Mouse (Mus musculus) adrenal gland, adult 18-20 months (tissue): ENCODE measurements around the gene Wdr83os. TPM values are rescaled to one million over a fixed set of nuclear protein-coding genes. Genes with fewer than 3 reads are reported as not detected.
"Not testable (repeated sequence)": the region's sequence is repeated elsewhere in the genome, so short reads cannot be mapped to it uniquely, and the experiment has no call there.

ENCODE experiments used
- DNase-seq, 2 experiments: peaks; one replicate each; pipeline ENCODE4 v3.0.0; 2021 to 2022; ENCODE audit warnings: low spot score in 2 of 2
- microRNA-seq, 2 experiments: library from miRNA; unstranded; fragments of <30 nt; microRNA quantifications; one replicate each; pipeline ENCODE4 v1.2.0; 2021; ENCODE audit warnings: borderline number of aligned reads in 2 of 2
- total RNA-seq, 2 experiments: library from RNA; stranded (reverse); gene quantifications; 1 replicate in 1 of 2; 2 replicates in 1 of 2; pipeline ENCODE4 v1.2.3; 2021

Wdr83os gene
- total RNA-seq, 2 experiments from 2014 or later = 72.6 to 87.7 TPM

- no peak for DNase-seq
These were observed 32.7 kb downstream of the Wdr83os start for GRCm38 (mm10) chr8:85113241-85113640.

- DNase-seq = no peak
These were observed 35.0 kb downstream of the Wdr83os start for GRCm38 (mm10) chr8:85115501-85115900.

GRCm38 (mm10) chr8:85116984-85117383, 36.4 kb downstream of the Wdr83os start:
- DNase-seq = no peak

GRCm38 (mm10) chr8:85119052-85119981, 38.8 kb downstream of the Wdr83os start:
- DNase-seq = peak; percentile 74

GRCm38 (mm10) chr8:85120251-85120650, 39.7 kb downstream of the Wdr83os start:
- not testable (repeated sequence) for DNase-seq

- no peak for DNase-seq
These were observed 42.5 kb downstream of the Wdr83os start, which contains the start of gene Zfp791 for GRCm38 (mm10) chr8:85122995-85123394. Gene Zfp791 (minus strand): TSS chr8:85123095.

GRCm38 (mm10) chr8:85123691-85124090, 43.2 kb downstream of the Wdr83os start:
- no peak for DNase-seq

Small RNAs within 50 kb of the gene (microRNA-seq; reads per million reads assigned to microRNA genes)
- gene Gm23388 (0 to 1.4 reads per million in 2 experiments), gene Mir7070 (0 reads per million in 2 experiments)

Other genes with a start within 250 kb of the Wdr83os start
- gene Gadd45gip1, start 249.2 kb upstream of the Wdr83os start, total RNA-seq = 10 to 100 TPM; 62.0 to 71.1 TPM
- 100 to 1,000 TPM; 109 to 113 TPM for gene Rad23a, start 240.1 kb upstream of the Wdr83os start, total RNA-seq
- gene Calr, start 233.8 kb upstream of the Wdr83os start, total RNA-seq = 100 to 1,000 TPM; 606 to 686 TPM
- 10 to 100 TPM; 58.8 to 69.6 TPM for gene Farsa, start 223.8 kb upstream of the Wdr83os start, total RNA-seq
- 1 to 10 TPM; 6.9 to 9.4 TPM for gene Syce2, start 208.6 kb upstream of the Wdr83os start, total RNA-seq
- gene Gcdh, start 186.8 kb upstream of the Wdr83os start, total RNA-seq = 10 to 100 TPM; 52.4 to 56.5 TPM
- not detected for gene Klf1, start 178.8 kb upstream of the Wdr83os start, total RNA-seq
- gene Dnase2a, start 172.2 kb upstream of the Wdr83os start, total RNA-seq = 10 to 100 TPM; 11.2 to 12.5 TPM
- 1 to 10 TPM; 2.1 to 3.1 TPM for gene Mast1, start 143.4 kb upstream of the Wdr83os start, total RNA-seq
- under 1 TPM in 1 of 2 experiments, not detected in 1; 0.16 TPM for gene Rtbdn, start 133.7 kb upstream of the Wdr83os start, total RNA-seq
- 1 to 10 TPM; 1.9 TPM for gene Gm49661, start 111.3 kb upstream of the Wdr83os start, total RNA-seq
- gene Prdx2, start 111.2 kb upstream of the Wdr83os start, total RNA-seq = 100 to 1,000 TPM; 740 to 761 TPM
- 100 to 1,000 TPM in 1 of 2 experiments, 10 to 100 TPM in 1; 80.9 to 131 TPM for gene Rnaseh2a, start 111.0 kb upstream of the Wdr83os start, total RNA-seq
- gene Junb, start 102.0 kb upstream of the Wdr83os start, total RNA-seq = 10 to 100 TPM; 27.1 to 28.5 TPM
- 1 to 10 TPM; 6.3 to 7.2 TPM for gene Hook2, start 90.1 kb upstream of the Wdr83os start, total RNA-seq
- not detected for gene Best2, start 66.2 kb upstream of the Wdr83os start, total RNA-seq
- 100 to 1,000 TPM in 1 of 2 experiments, 10 to 100 TPM in 1; 89.2 to 100 TPM for gene Asna1, start 55.5 kb upstream of the Wdr83os start, total RNA-seq
- gene Trir, start 53.9 kb upstream of the Wdr83os start, total RNA-seq = 100 to 1,000 TPM; 162 to 192 TPM
- 10 to 100 TPM; 67.8 to 80.4 TPM for gene Tnpo2, start 43.8 kb upstream of the Wdr83os start, total RNA-seq
- gene Fbxw9, start 20.7 kb upstream of the Wdr83os start, total RNA-seq = 10 to 100 TPM; 11.1 to 18.1 TPM
- gene Gm5741, start 12.8 kb upstream of the Wdr83os start, total RNA-seq = not detected
- 10 to 100 TPM; 25.5 to 26.4 TPM for gene Dhps, start 9.0 kb upstream of the Wdr83os start, total RNA-seq
- gene Wdr83, start 566 bp downstream of the Wdr83os start, total RNA-seq = 10 to 100 TPM; 21.1 to 23.1 TPM
- 10 to 100 TPM; 43.2 to 51.8 TPM for gene Man2b1, start 2.5 kb downstream of the Wdr83os start, total RNA-seq
- 1 to 10 TPM; 2.2 TPM for gene Zfp791, start 42.4 kb downstream of the Wdr83os start, total RNA-seq
- not detected for gene Cks1brt, start 71.2 kb downstream of the Wdr83os start, total RNA-seq
- not detected for gene Olfr371, start 145.2 kb downstream of the Wdr83os start, total RNA-seq
- gene Orc6, start 218.9 kb downstream of the Wdr83os start, total RNA-seq = 10 to 100 TPM; 11.8 to 14.3 TPM
- gene Vps35, start 219.1 kb downstream of the Wdr83os start, total RNA-seq = 100 to 1,000 TPM in 1 of 2 experiments, 10 to 100 TPM in 1; 92.6 to 101 TPM